Mouse (Mus musculus): ENCODE data around the gene Clec2g. TPM values are rescaled to one million over a fixed set of nuclear protein-coding genes. Genes with fewer than 3 reads are reported as not detected.
A peak's percentile ranks its signal among the peaks of the same experiment; 100 is the strongest.
"Not testable (repeated sequence)": the region's sequence is repeated elsewhere in the genome, so short reads cannot be mapped to it uniquely, and the experiment has no call there.

Gene Clec2g
- total RNA-seq (2021) = 1 to 10 TPM in 1 of 2 experiments, under 1 TPM in 1; 0.50 to 1.3 TPM

- not testable (repeated sequence) for DNase-seq
These were observed at the start of gene Clec2g for GRCm38 (mm10) chr6:128934081-128934480. TSS of gene Clec2g (plus strand) at chr6:128934381.

- DNase-seq = peak in 1 of 2 experiments; percentile 20
These were observed 46.9 kb upstream of the Clec2g start, which contains the start of gene Clec2i for GRCm38 (mm10) chr6:128887091-128887790. TSS of gene Clec2i (plus strand) at chr6:128887588.

- DNase-seq = no peak
These were observed 45.3 kb upstream of the Clec2g start for GRCm38 (mm10) chr6:128888834-128889233.

GRCm38 (mm10) chr6:128890948-128891355 is 43.2 kb upstream of the Clec2g start, which contains the start of gene BC035044:
TSS of gene BC035044 (minus strand) at chr6:128891126.
- DNase-seq = no peak

- no peak for DNase-seq
These were observed 38.7 kb upstream of the Clec2g start for GRCm38 (mm10) chr6:128895404-128896001.

GRCm38 (mm10) chr6:128900044-128900443 is 34.1 kb upstream of the Clec2g start:
- DNase-seq = no peak

GRCm38 (mm10) chr6:128900796-128901552 is 33.2 kb upstream of the Clec2g start:
- DNase-seq = not testable (repeated sequence)

GRCm38 (mm10) chr6:128913598-128914254 is 20.5 kb upstream of the Clec2g start:
- DNase-seq = no peak

GRCm38 (mm10) chr6:128917322-128917721 is 16.9 kb upstream of the Clec2g start:
- no peak for DNase-seq

GRCm38 (mm10) chr6:128933050-128933449 is 1.1 kb upstream of the Clec2g start:
- DNase-seq = no peak

- not testable (repeated sequence) for DNase-seq
These were observed 1.9 kb downstream of the Clec2g start for GRCm38 (mm10) chr6:128935889-128936665.

- DNase-seq = no peak
These were observed 7.7 kb downstream of the Clec2g start for GRCm38 (mm10) chr6:128941646-128942421.

- DNase-seq = no peak
These were observed 11.4 kb downstream of the Clec2g start for GRCm38 (mm10) chr6:128945564-128945963.

GRCm38 (mm10) chr6:128961110-128961509 is 26.9 kb downstream of the Clec2g start:
- DNase-seq = no peak

GRCm38 (mm10) chr6:128962108-128962507 is 27.9 kb downstream of the Clec2g start:
- not testable (repeated sequence) for DNase-seq

- no peak for DNase-seq
These were observed 30.3 kb downstream of the Clec2g start for GRCm38 (mm10) chr6:128964519-128964918.

- no peak for DNase-seq
These were observed 34.3 kb downstream of the Clec2g start for GRCm38 (mm10) chr6:128968463-128968862.

- no peak for DNase-seq
These were observed 35.6 kb downstream of the Clec2g start for GRCm38 (mm10) chr6:128969741-128970140.

GRCm38 (mm10) chr6:128970508-128971393 is 36.6 kb downstream of the Clec2g start:
- not testable (repeated sequence) for DNase-seq
